Mouse (Mus musculus) limb, embryonic 10.5 days (tissue): ENCODE measurements at regions not wholly inside any gene's neighbourhood (a gene's known extent, or its start where the extent isn't known, plus 50 kb on each side); places are given as distances from the start of the nearest gene placed in this dataset.

Experiments used
- DNase-seq: peaks from one replicate; pipeline ENCODE4 v3.0.0-alpha.2; 2017; ENCODE audit warnings: low spot score
- H3K27ac ChIP-seq: fragments of 300-500 bp; sonication (generic); 2 replicates; pipeline ENCODE4 v1.5.1; 2016; ENCODE audit warnings: mild to moderate bottlenecking
- H3K27me3 ChIP-seq: fragments of 300-500 bp; sonication (generic); 2 replicates; pipeline ENCODE4 v1.6.1; 2016; ENCODE audit warnings: low read depth, mild to moderate bottlenecking; ENCODE audit not compliant: poor library complexity, severe bottlenecking
- H3K36me3 ChIP-seq: fragments of 300-500 bp; sonication (generic); 2 replicates; pipeline ENCODE4 v1.6.1; 2016; ENCODE audit warnings: mild to moderate bottlenecking, moderate library complexity
- H3K4me1 ChIP-seq: fragments of 300-500 bp; sonication (generic); 2 replicates; pipeline ENCODE4 v1.6.1; 2016
- H3K4me3 ChIP-seq: fragments of 300-500 bp; sonication (generic); 2 replicates; pipeline ENCODE4 v1.5.1; 2016; ENCODE audit warnings: mild to moderate bottlenecking, moderate library complexity
- H3K9me3 ChIP-seq: fragments of 300-500 bp; sonication (generic); replicated peaks from 2 replicates; pipeline ENCODE4 v1.6.1; 2016; ENCODE audit warnings: mild to moderate bottlenecking
- WGBS: fragments of 180-500 bp; shearing (Covaris S2); methylation state at CpG from one replicate; pipeline ENCODE4 v1.1.7; 2016; 5-methylcytosine and 5-hydroxymethylcytosine counted together

GRCm38 (mm10) chr8:36304809-36305208 is 539.2 kb downstream of the Gm19410 start:
- DNase-seq: no peak
- Histone ChIP-seq H3K9me3 (no peaks in the 10 kb centered on the region), H3K36me3 (no peaks in the 10 kb centered on the region), H3K27ac (no peak overlapping the region), H3K4me1 (no peaks in the 10 kb centered on the region), H3K4me3 (no peak overlapping the region), H3K27me3 (no peaks in the 10 kb centered on the region)
- WGBS: 92% methylated on average over 10 of the region's 10 CpGs

DNA sequence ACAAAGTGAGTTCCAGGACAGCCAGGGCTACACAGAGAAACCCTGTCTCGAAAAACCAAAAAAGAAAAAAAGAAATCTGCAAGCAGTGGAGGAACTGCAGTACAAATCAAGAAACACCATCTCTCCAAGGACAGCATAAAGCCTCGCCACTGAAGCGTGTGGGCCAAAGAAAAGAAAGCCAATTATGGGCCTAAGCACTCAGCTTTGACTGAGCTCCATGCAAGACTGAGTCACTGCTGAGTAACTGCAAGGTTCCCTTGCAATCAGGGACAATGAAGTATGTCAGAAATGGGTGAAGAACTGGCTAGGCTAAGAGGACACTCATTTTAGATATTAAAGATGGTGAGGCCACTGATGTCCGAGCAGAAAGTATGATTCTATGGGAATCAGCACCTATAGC is 540.7 kb downstream of the Gm19410 start:
- no peak overlapping the region for H3K4me3 ChIP-seq
- no peak overlapping the region for H3K27ac ChIP-seq
- no peaks in the 10 kb centered on the region for H3K9me3 ChIP-seq
- no peaks in the 10 kb centered on the region for H3K36me3 ChIP-seq
- H3K4me1 ChIP-seq: no peaks in the 10 kb centered on the region
- 91% methylated on average over 4 of the region's 4 CpGs for WGBS
- H3K27me3 ChIP-seq: no peaks in the 10 kb centered on the region
- DNase-seq: no peak

GRCm38 (mm10) chr8:36307496-36307895 is 541.9 kb downstream of the Gm19410 start:
- no peaks in the 10 kb centered on the region for H3K36me3 ChIP-seq
- H3K27me3 ChIP-seq: no peaks in the 10 kb centered on the region
- 92% methylated on average over 8 of the region's 8 CpGs for WGBS
- H3K27ac ChIP-seq: no peak overlapping the region
- DNase-seq: no peak
- H3K4me3 ChIP-seq: no peak overlapping the region
- H3K9me3 ChIP-seq: no peaks in the 10 kb centered on the region
- H3K4me1 ChIP-seq: no peaks in the 10 kb centered on the region

DNA sequence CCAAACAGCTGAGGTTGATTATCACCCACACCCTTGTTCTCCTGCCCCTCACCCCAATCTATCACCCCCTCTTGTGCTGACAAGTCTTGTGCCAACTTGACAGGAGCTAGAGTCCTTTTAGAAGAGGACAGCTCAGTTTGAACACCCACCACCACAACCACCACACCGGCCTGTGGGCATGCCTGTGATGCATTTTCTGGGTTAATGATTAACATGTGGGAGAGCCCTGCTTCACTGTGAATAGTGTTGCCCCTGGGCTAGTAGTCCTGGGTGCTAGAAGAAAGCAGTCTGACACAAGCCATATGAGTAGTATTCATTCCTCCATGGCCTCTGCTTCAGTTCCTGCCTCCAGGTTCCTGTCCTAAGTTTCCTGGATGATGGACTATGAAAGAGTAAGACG is 542.5 kb downstream of the Gm19410 start:
- Histone ChIP-seq H3K27ac (no peak overlapping the region), H3K36me3 (no peaks in the 10 kb centered on the region), H3K9me3 (no peaks in the 10 kb centered on the region), H3K4me3 (no peak overlapping the region), H3K4me1 (no peaks in the 10 kb centered on the region), H3K27me3 (no peaks in the 10 kb centered on the region)
- 74% methylated on average over 2 of the region's 2 CpGs for WGBS
- no peak for DNase-seq

- H3K4me3 ChIP-seq: no peak overlapping the region
- no peaks in the 10 kb centered on the region for H3K9me3 ChIP-seq
- H3K27ac ChIP-seq: no peak overlapping the region
- 96% methylated on average over 6 of the region's 6 CpGs for WGBS
- DNase-seq: no peak
- H3K4me1 ChIP-seq: no peaks in the 10 kb centered on the region
- no peaks in the 10 kb centered on the region for H3K36me3 ChIP-seq
- no peaks in the 10 kb centered on the region for H3K27me3 ChIP-seq
Observed at GRCm38 (mm10) chr8:36309326-36309725, 543.7 kb downstream of the Gm19410 start.

GRCm38 (mm10) chr8:36309952-36310351 is 544.4 kb downstream of the Gm19410 start:
- no peaks in the 10 kb centered on the region for H3K4me1 ChIP-seq
- H3K27ac ChIP-seq: no peak overlapping the region; the same call in 1 of the 2 replicates
- H3K36me3 ChIP-seq: no peaks in the 10 kb centered on the region
- H3K27me3 ChIP-seq: no peaks in the 10 kb centered on the region
- H3K4me3 ChIP-seq: no peak overlapping the region
- H3K9me3 ChIP-seq: no peaks in the 10 kb centered on the region
- no peak for DNase-seq
- WGBS: 83% methylated on average over 10 of the region's 10 CpGs

GRCm38 (mm10) chr8:36311734-36312133 is 546.1 kb downstream of the Gm19410 start:
- Histone ChIP-seq H3K4me3 (no peak overlapping the region), H3K36me3 (no peaks in the 10 kb centered on the region), H3K9me3 (no peaks in the 10 kb centered on the region), H3K27ac (no peak overlapping the region), H3K27me3 (no peaks in the 10 kb centered on the region), H3K4me1 (no peaks in the 10 kb centered on the region)
- DNase-seq: no peak
- 77% methylated on average over 5 of the region's 5 CpGs for WGBS

DNA sequence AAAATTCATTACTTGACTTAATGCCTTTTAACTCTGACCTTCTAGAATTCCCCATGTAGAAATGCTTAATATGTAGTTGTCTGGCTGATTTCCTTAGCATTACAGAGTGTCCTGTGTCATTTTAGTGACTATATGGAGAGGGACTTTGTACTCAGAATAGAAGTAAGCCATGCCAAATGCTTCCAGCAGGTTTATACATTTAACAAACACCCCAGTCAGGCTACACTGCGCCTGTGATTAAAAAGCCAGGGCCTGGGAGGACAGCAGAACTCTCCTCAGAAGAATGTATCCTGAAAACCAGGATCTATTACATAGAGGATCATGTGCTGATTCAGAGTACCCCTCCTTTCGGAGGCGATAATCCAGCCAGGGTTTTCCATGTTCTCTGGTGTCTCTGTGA is 547.4 kb downstream of the Gm19410 start:
- H3K27ac ChIP-seq: no peak overlapping the region
- H3K4me3 ChIP-seq: no peak overlapping the region
- H3K27me3 ChIP-seq: no peaks in the 10 kb centered on the region
- H3K9me3 ChIP-seq: no peaks in the 10 kb centered on the region
- no peaks in the 10 kb centered on the region for H3K36me3 ChIP-seq
- no peak for DNase-seq
- WGBS: 93% methylated on average over 3 of the region's 3 CpGs
- no peaks in the 10 kb centered on the region for H3K4me1 ChIP-seq

DNA sequence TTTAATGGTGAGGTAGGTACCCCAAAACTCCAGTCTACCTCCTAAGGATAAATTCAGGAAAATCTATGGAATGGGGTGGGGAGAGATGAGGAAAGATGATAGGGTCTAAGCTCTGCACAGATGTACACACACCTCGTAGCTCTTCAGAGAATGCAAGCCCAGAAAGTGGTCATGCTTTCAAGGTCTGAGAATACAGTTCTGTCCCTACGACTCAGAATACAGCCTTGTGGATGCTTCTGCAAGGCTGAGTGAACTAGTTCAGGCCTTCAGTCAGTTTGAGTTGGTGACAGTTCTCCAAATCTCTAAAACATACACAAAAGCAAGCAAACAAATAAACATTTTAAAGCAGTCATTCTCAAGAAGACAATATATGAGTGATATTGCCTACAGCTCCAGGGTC is 552.8 kb downstream of the Gm19410 start:
- Histone ChIP-seq H3K27me3 (no peaks in the 10 kb centered on the region), H3K4me3 (no peak overlapping the region), H3K9me3 (no peaks in the 10 kb centered on the region), H3K4me1 (peaks cover 11% of the 10 kb centered on the region; the same call in 1 of the 2 replicates), H3K36me3 (no peaks in the 10 kb centered on the region), H3K27ac (no peak overlapping the region)
- 86% methylated on average over 2 of the region's 2 CpGs for WGBS
- no peak for DNase-seq

GRCm38 (mm10) chr8:36318884-36319283 is 553.3 kb downstream of the Gm19410 start:
- H3K9me3 ChIP-seq: no peaks in the 10 kb centered on the region
- no peak overlapping the region for H3K4me3 ChIP-seq
- no peak for DNase-seq
- H3K36me3 ChIP-seq: no peaks in the 10 kb centered on the region
- H3K27me3 ChIP-seq: no peaks in the 10 kb centered on the region
- peaks cover 11% of the 10 kb centered on the region; the same call in 1 of the 2 replicates for H3K4me1 ChIP-seq
- no peak overlapping the region for H3K27ac ChIP-seq
- 57% methylated on average over 5 of the region's 5 CpGs for WGBS

DNA sequence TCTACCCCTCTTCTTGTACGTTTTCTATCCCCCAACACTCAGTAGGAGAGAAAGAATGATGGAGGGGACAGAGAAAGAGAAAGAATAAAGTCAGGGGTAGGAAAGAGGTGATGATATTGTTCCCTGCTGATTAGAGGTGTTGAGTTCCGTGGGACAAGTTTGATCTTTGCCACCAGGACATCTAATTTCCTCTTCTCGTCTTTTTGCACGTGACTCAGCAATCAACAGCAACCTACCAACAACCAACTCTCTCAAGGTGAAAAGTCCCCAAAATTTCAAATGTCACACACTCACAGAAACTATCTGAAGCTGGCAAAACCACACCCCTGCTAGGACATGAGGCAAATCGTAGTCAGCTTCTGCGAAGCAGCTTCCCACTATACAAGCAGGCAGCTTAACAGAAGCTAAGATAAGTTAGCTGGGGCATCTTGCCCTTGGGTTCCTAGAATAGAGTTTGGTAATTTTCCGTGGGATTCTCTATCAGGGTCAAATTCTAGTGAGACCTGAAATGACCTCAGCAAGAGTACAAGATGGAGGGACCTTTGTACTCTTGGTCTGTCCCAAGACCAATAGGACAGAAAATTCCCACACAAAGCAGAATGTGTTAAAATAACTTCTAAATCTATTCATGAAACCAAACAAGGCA is 553.8 kb downstream of the Gm19410 start:
- no peak for DNase-seq
- 54% methylated on average over 7 of the region's 7 CpGs for WGBS
- H3K4me3 ChIP-seq: no peak overlapping the region

DNA sequence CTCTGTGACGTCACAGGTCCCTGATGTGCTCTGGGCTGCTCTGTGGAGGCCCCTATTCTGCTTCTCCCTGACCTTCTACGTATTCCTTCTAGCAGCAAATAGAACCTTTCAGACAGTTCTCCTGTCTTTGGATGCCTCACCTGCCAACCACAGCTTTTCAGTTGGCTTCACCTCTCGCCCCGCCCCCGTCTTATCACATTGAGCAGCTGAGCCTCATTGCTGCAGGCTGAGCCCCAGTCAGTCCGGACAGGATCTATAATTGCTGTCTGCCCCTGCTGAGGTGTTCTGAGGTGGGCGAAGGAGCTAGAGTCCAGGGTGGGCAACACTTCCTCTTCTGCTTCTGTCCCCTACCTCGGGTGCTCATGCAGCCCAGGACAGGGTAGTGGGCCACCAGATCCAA is 556.5 kb downstream of the Gm19410 start:
- DNase-seq: no peak
- Histone ChIP-seq H3K4me1 (peaks cover 11% of the 10 kb centered on the region; the same call in 1 of the 2 replicates), H3K36me3 (no peaks in the 10 kb centered on the region), H3K9me3 (no peaks in the 10 kb centered on the region), H3K27ac (no peak overlapping the region), H3K27me3 (no peaks in the 10 kb centered on the region), H3K4me3 (no peak overlapping the region)
- WGBS: 75% methylated on average over 8 of the region's 8 CpGs

More for the DNA sequence above, 553.8 kb downstream of the Gm19410 start:
- Histone ChIP-seq H3K27me3 (no peaks in the 10 kb centered on the region), H3K9me3 (no peaks in the 10 kb centered on the region), H3K27ac (no peak overlapping the region), H3K36me3 (no peaks in the 10 kb centered on the region), H3K4me1 (peaks cover 11% of the 10 kb centered on the region; the same call in 1 of the 2 replicates)

DNA sequence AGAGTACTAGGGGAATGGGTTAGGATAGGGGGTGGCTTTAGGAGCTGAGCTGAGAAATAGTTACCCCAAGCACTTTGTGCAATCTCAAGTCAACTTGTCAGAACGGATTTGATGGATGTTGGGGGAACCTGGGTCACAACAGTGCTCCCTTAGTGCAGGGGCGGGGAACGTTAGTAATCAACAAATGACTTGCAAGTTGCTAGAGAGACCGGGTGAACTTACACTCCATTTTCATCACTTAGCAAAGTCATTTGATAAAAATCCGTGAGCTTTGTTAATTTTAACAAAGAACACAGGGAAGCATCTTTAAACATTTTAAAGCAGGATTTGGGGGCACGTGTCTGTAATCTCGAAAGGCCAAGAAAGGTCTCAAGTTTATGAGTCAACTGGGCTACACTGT is 557.0 kb downstream of the Gm19410 start:
- H3K36me3 ChIP-seq: no peaks in the 10 kb centered on the region
- H3K9me3 ChIP-seq: no peaks in the 10 kb centered on the region
- no peak overlapping the region for H3K27ac ChIP-seq
- WGBS: 79% methylated on average over 7 of the region's 7 CpGs
- H3K4me3 ChIP-seq: no peak overlapping the region
- peaks cover 11% of the 10 kb centered on the region; the same call in 1 of the 2 replicates for H3K4me1 ChIP-seq
- no peak for DNase-seq
- no peaks in the 10 kb centered on the region for H3K27me3 ChIP-seq

DNA sequence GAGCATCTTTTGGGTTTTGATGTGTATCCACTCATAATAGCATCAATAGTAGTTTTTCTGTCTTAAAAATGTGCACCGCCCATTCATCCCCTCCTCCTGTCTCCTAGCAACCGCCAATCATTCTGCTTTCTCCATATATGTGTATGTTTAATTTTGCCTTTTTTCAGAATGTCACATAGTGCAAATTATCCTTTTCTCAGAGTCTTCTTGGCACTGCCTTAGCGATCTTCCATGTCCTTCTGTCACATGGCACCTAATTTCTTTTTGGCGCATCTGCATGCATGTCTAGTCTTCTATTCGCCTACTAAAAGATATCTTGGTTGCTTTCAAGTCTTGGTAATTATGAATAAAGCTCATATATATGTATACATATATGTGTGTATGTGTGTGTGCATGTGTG is 573.0 kb downstream of the Gm19410 start:
- Histone ChIP-seq H3K9me3 (no peaks in the 10 kb centered on the region), H3K27ac (no peak overlapping the region), H3K4me1 (peaks cover 6% of the 10 kb centered on the region; the same call in 1 of the 2 replicates), H3K4me3 (no peak overlapping the region), H3K27me3 (no peaks in the 10 kb centered on the region), H3K36me3 (no peaks in the 10 kb centered on the region)
- no peak for DNase-seq
- WGBS: 97% methylated on average over 5 of the region's 5 CpGs
